Mouse (Mus musculus): ENCODE measurements around the gene Prc1. TPM values are rescaled to one million over a fixed set of nuclear protein-coding genes. Genes with fewer than 3 reads are reported as not detected.

Gene Prc1
- polyA plus RNA-seq, 1 experiment from 2014 or later = 57.6 TPM

DNA sequence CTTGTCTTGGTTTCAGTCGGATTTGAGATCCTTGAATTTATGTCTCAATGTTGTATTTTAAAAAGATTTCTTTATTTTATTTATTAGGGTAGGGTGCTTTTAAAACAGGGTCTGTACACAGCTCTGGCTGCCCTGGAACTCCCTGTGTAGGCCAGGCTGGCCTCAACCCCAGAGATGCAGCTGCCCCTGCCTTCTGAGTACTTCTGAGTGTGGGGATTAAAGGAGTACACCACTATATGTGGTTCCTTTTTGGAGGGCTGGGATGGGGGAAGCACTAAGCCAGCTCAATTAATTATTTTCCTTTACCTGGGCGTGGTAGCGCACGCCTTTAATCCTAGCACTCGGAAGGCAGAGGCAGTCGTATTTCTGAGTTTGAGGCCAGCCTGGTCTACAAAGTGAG is 2.2 kb downstream of the Prc1 start:
- no peaks in the 10 kb centered on the region for H3K27me3 ChIP-seq (ENCODE audit: insufficient read depth, low read length)
- no peak for ATAC-seq
- H3K27ac ChIP-seq (ENCODE audit: low read depth) = no peak overlapping the region
- peaks cover 33% of the 10 kb centered on the region for H3K36me3 ChIP-seq (replicated peaks; ENCODE audit: insufficient read depth, low read length)
- no peaks in the 10 kb centered on the region for H3K9me3 ChIP-seq (ENCODE audit: low read length)
- WGBS (ENCODE audit: insufficient replicate concordance) = 87% methylated on average over 6 of the region's 6 CpGs
- H3K4me1 ChIP-seq (ENCODE audit: insufficient read depth) = peaks cover 13% of the 10 kb centered on the region; the same call in 1 of the 2 replicates
- peak overlapping the region; percentile 18; the same call in 1 of the 2 replicates for H3K9ac ChIP-seq (replicated peaks)
- TF ChIP-seq CTCF (IDR thresholded peaks at IDR 0.05; ENCODE audit: low read depth) (no peak), EP300 (IDR thresholded peaks at IDR 0.05; ENCODE audit: low read depth) (no peak)
- no peak for DNase-seq
- peak overlapping the region; percentile 85; the same call in 1 of the 2 replicates for H3K4me3 ChIP-seq (ENCODE audit: low read depth, low read length)
- H3K4me2 ChIP-seq (ENCODE audit: low read depth, low read length) = peak overlapping the region; percentile 85

GRCm38 (mm10) chr7:80297041-80297440 is 2.8 kb downstream of the Prc1 start:
- ATAC-seq (no peak), DNase-seq (no peak)
- H3K4me1 ChIP-seq (ENCODE audit: insufficient read depth) = peaks cover 13% of the 10 kb centered on the region; the same call in 1 of the 2 replicates
- no peak overlapping the region for H3K27ac ChIP-seq (ENCODE audit: low read depth)
- TF ChIP-seq CTCF (IDR thresholded peaks at IDR 0.05; ENCODE audit: low read depth) (no peak), EP300 (IDR thresholded peaks at IDR 0.05; ENCODE audit: low read depth) (no peak)
- H3K27me3 ChIP-seq (ENCODE audit: insufficient read depth, low read length) = no peaks in the 10 kb centered on the region
- no peaks in the 10 kb centered on the region for H3K9me3 ChIP-seq (ENCODE audit: low read length)
- WGBS (ENCODE audit: insufficient replicate concordance) = 83% methylated on average over 3 of the region's 3 CpGs
- peaks cover 37% of the 10 kb centered on the region for H3K36me3 ChIP-seq (replicated peaks; ENCODE audit: insufficient read depth, low read length)
- H3K4me2 ChIP-seq (ENCODE audit: low read depth, low read length) = peak overlapping the region; percentile 85
- H3K9ac ChIP-seq (replicated peaks) = peak overlapping the region; percentile 18; the same call in 1 of the 2 replicates
- H3K4me3 ChIP-seq (ENCODE audit: low read depth, low read length) = 0 out of 2 replicates have a peak overlapping the region, but pooled peaks have one; percentile 85

- Histone ChIP-seq H3K27me3 (ENCODE audit: insufficient read depth, low read length) (no peaks in the 10 kb centered on the region), H3K27ac (ENCODE audit: low read depth) (no peak overlapping the region), H3K36me3 (replicated peaks; ENCODE audit: insufficient read depth, low read length) (peaks cover 50% of the 10 kb centered on the region), H3K4me1 (ENCODE audit: insufficient read depth) (peaks cover 10% of the 10 kb centered on the region; the same call in 1 of the 2 replicates), H3K9me3 (ENCODE audit: low read length) (no peaks in the 10 kb centered on the region), H3K9ac (replicated peaks) (no peak overlapping the region), H3K4me3 (ENCODE audit: low read depth, low read length) (no peak overlapping the region), H3K4me2 (ENCODE audit: low read depth, low read length) (no peak overlapping the region)
- ATAC-seq (no peak), DNase-seq (no peak)
- no peak for TF ChIP-seq EP300 (IDR thresholded peaks at IDR 0.05; ENCODE audit: low read depth)
- TF ChIP-seq CTCF (IDR thresholded peaks at IDR 0.05; ENCODE audit: low read depth) = no peak
- whole genome bisulfite sequencing (ENCODE audit: insufficient replicate concordance) = 97% methylated on average over 4 of the region's 4 CpGs
Observed at GRCm38 (mm10) chr7:80298754-80299153, 4.5 kb downstream of the Prc1 start.

GRCm38 (mm10) chr7:80299568-80299967 is 5.3 kb downstream of the Prc1 start:
- DNase-seq = no peak
- no peak overlapping the region for H3K9ac ChIP-seq (replicated peaks)
- H3K4me1 ChIP-seq (ENCODE audit: insufficient read depth) = 0 out of 2 replicates have a peak, but pooled peaks cover 8% of the 10 kb centered on the region
- H3K27me3 ChIP-seq (ENCODE audit: insufficient read depth, low read length) = no peaks in the 10 kb centered on the region
- ATAC-seq = no peak
- WGBS (ENCODE audit: insufficient replicate concordance) = 79% methylated on average over 3 of the region's 3 CpGs
- H3K36me3 ChIP-seq (replicated peaks; ENCODE audit: insufficient read depth, low read length) = peaks cover 57% of the 10 kb centered on the region
- H3K27ac ChIP-seq (ENCODE audit: low read depth) = no peak overlapping the region
- no peaks in the 10 kb centered on the region for H3K9me3 ChIP-seq (ENCODE audit: low read length)
- no peak overlapping the region for H3K4me3 ChIP-seq (ENCODE audit: low read depth, low read length)
- no peak overlapping the region; the same call in 1 of the 2 replicates for H3K4me2 ChIP-seq (ENCODE audit: low read depth, low read length)
- no peak for TF ChIP-seq CTCF (IDR thresholded peaks at IDR 0.05; ENCODE audit: low read depth)
- no peak for TF ChIP-seq EP300 (IDR thresholded peaks at IDR 0.05; ENCODE audit: low read depth)

DNA sequence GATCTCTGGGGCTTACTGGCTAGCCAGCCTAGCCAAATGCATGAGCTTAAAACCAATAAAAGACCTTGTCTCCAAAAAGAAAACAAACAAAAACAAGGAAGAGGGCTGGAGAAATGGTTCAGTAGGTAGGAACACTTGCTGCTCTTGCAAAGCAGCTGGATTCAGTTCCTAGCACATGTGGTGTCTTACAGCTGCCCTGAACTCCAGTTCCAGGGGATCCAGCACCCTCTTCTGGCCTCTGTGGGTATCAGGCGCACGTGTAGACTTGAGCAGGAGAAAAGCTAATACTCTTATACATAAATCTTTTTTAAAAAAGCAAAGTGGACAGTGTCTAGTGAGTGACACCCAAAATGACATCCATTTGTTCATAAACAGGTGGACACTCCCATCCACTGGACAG is 7.3 kb downstream of the Prc1 start:
- Histone ChIP-seq H3K4me3 (ENCODE audit: low read depth, low read length) (no peak overlapping the region), H3K27ac (ENCODE audit: low read depth) (no peak overlapping the region), H3K27me3 (ENCODE audit: insufficient read depth, low read length) (no peaks in the 10 kb centered on the region), H3K36me3 (replicated peaks; ENCODE audit: insufficient read depth, low read length) (peaks cover 76% of the 10 kb centered on the region), H3K4me1 (ENCODE audit: insufficient read depth) (0 out of 2 replicates have a peak, but pooled peaks cover 4% of the 10 kb centered on the region), H3K9me3 (ENCODE audit: low read length) (no peaks in the 10 kb centered on the region), H3K9ac (replicated peaks) (no peak overlapping the region), H3K4me2 (ENCODE audit: low read depth, low read length) (no peak overlapping the region)
- DNase-seq (no peak), ATAC-seq (no peak)
- TF ChIP-seq EP300 (IDR thresholded peaks at IDR 0.05; ENCODE audit: low read depth) (no peak), CTCF (IDR thresholded peaks at IDR 0.05; ENCODE audit: low read depth) (peak; percentile 42)
- 93% methylated on average over 2 of the region's 2 CpGs for WGBS (ENCODE audit: insufficient replicate concordance)

- no peaks in the 10 kb centered on the region for H3K9me3 ChIP-seq (ENCODE audit: low read length)
- H3K4me1 ChIP-seq (ENCODE audit: insufficient read depth) = no peaks in the 10 kb centered on the region
- no peak for DNase-seq
- WGBS (ENCODE audit: insufficient replicate concordance) = 86% methylated on average over 3 of the region's 3 CpGs
- H3K27ac ChIP-seq (ENCODE audit: low read depth) = no peak overlapping the region
- H3K4me2 ChIP-seq (ENCODE audit: low read depth, low read length) = no peak overlapping the region
- H3K9ac ChIP-seq (replicated peaks) = no peak overlapping the region
- H3K36me3 ChIP-seq (replicated peaks; ENCODE audit: insufficient read depth, low read length) = peaks cover 94% of the 10 kb centered on the region
- no peak overlapping the region for H3K4me3 ChIP-seq (ENCODE audit: low read depth, low read length)
- H3K27me3 ChIP-seq (ENCODE audit: insufficient read depth, low read length) = no peaks in the 10 kb centered on the region
- ATAC-seq = no peak
- TF ChIP-seq EP300 (IDR thresholded peaks at IDR 0.05; ENCODE audit: low read depth) = no peak
- TF ChIP-seq CTCF (IDR thresholded peaks at IDR 0.05; ENCODE audit: low read depth) = peak; percentile 29; the same call in 1 of the 2 replicates
Observed at GRCm38 (mm10) chr7:80307766-80308165, 13.5 kb downstream of the Prc1 start.

Measured in liver, postnatal 0 days (tissue).